Mouse (Mus musculus): Measurements from ENCODE around the gene Shisa3. TPM values are rescaled to one million over a fixed set of nuclear protein-coding genes. Genes with fewer than 3 reads are reported as not detected.

Gene Shisa3
- polyA plus RNA-seq, 1 experiment from 2014 or later = 119 TPM

- H3K4me1 ChIP-seq = peaks cover 4% of the 10 kb centered on the region; the same call in 1 of the 2 replicates
- no peaks in the 10 kb centered on the region for H3K9me3 ChIP-seq (replicated peaks)
- peaks cover 3% of the 10 kb centered on the region; the same call in 1 of the 2 replicates for H3K36me3 ChIP-seq
- ATAC-seq (replicated peaks; ENCODE audit: low FRiP score) = no peak
- H3K27me3 ChIP-seq = no peaks in the 10 kb centered on the region
- peak overlapping the region; percentile 27; the same call in 1 of the 2 replicates for H3K27ac ChIP-seq
- 62% methylated on average over 14 of the region's 14 CpGs for WGBS
- no peak overlapping the region for H3K4me3 ChIP-seq (replicated peaks)
- H3K4me2 ChIP-seq = no peak overlapping the region
- no peak overlapping the region for H3K9ac ChIP-seq
Measured at GRCm38 (mm10) chr5:67655696-67656519, 48.2 kb downstream of the Shisa3 start.

- Histone ChIP-seq H3K27me3 (no peaks in the 10 kb centered on the region), H3K4me2 (no peak overlapping the region), H3K4me1 (peaks cover 4% of the 10 kb centered on the region; the same call in 1 of the 2 replicates), H3K9me3 (replicated peaks) (no peaks in the 10 kb centered on the region), H3K27ac (no peak overlapping the region), H3K4me3 (replicated peaks) (no peak overlapping the region), H3K9ac (no peak overlapping the region), H3K36me3 (peaks cover 3% of the 10 kb centered on the region; the same call in 1 of the 2 replicates)
- WGBS = 52% methylated on average over 13 of the region's 13 CpGs
- no peak for ATAC-seq (replicated peaks; ENCODE audit: low FRiP score)
Measured at GRCm38 (mm10) chr5:67656821-67657259, 49.2 kb downstream of the Shisa3 start.

- Histone ChIP-seq H3K4me2 (no peak overlapping the region), H3K27ac (no peak overlapping the region), H3K9me3 (replicated peaks) (no peaks in the 10 kb centered on the region), H3K9ac (no peak overlapping the region), H3K4me1 (peaks cover 11% of the 10 kb centered on the region; the same call in 1 of the 2 replicates), H3K27me3 (no peaks in the 10 kb centered on the region), H3K4me3 (replicated peaks) (no peak overlapping the region), H3K36me3 (no peaks in the 10 kb centered on the region)
- ATAC-seq (replicated peaks; ENCODE audit: low FRiP score) = no peak
- 95% methylated on average over 9 of the region's 9 CpGs for WGBS
Measured at GRCm38 (mm10) chr5:67659864-67660263, 52.2 kb downstream of the Shisa3 start.

- Histone ChIP-seq H3K9ac (no peak overlapping the region), H3K27me3 (no peaks in the 10 kb centered on the region), H3K4me3 (replicated peaks) (no peak overlapping the region), H3K4me1 (peaks cover 7% of the 10 kb centered on the region; the same call in 1 of the 2 replicates), H3K27ac (peak overlapping the region; percentile 48), H3K9me3 (replicated peaks) (no peaks in the 10 kb centered on the region), H3K4me2 (no peak overlapping the region), H3K36me3 (peaks cover 9% of the 10 kb centered on the region; the same call in 1 of the 2 replicates)
- ATAC-seq (replicated peaks; ENCODE audit: low FRiP score) = no peak
- WGBS = 38% methylated on average over 6 of the region's 6 CpGs
Measured at GRCm38 (mm10) chr5:67662715-67663114, 55.0 kb downstream of the Shisa3 start.

GRCm38 (mm10) chr5:67669436-67669896 is 61.8 kb downstream of the Shisa3 start:
- WGBS = 52% methylated on average over 13 of the region's 13 CpGs
- peaks cover 9% of the 10 kb centered on the region; the same call in 1 of the 2 replicates for H3K36me3 ChIP-seq
- no peak overlapping the region for H3K4me3 ChIP-seq (replicated peaks)
- H3K4me2 ChIP-seq = peak overlapping the region; percentile 23; the same call in 1 of the 2 replicates
- H3K27ac ChIP-seq = peak overlapping the region; percentile 51
- H3K9me3 ChIP-seq (replicated peaks) = no peaks in the 10 kb centered on the region
- no peak overlapping the region for H3K9ac ChIP-seq
- H3K4me1 ChIP-seq = peaks cover 10% of the 10 kb centered on the region; the same call in 1 of the 2 replicates
- no peaks in the 10 kb centered on the region for H3K27me3 ChIP-seq
- ATAC-seq (replicated peaks; ENCODE audit: low FRiP score) = no peak

GRCm38 (mm10) chr5:67670158-67670557 is 62.5 kb downstream of the Shisa3 start:
- Histone ChIP-seq H3K9ac (no peak overlapping the region), H3K4me3 (replicated peaks) (no peak overlapping the region), H3K4me1 (peaks cover 10% of the 10 kb centered on the region; the same call in 1 of the 2 replicates), H3K36me3 (peaks cover 7% of the 10 kb centered on the region; the same call in 1 of the 2 replicates), H3K27ac (no peak overlapping the region), H3K4me2 (no peak overlapping the region), H3K27me3 (no peaks in the 10 kb centered on the region), H3K9me3 (replicated peaks) (no peaks in the 10 kb centered on the region)
- no peak for ATAC-seq (replicated peaks; ENCODE audit: low FRiP score)
- 69% methylated on average over 6 of the region's 6 CpGs for WGBS

- ATAC-seq (replicated peaks; ENCODE audit: low FRiP score) = no peak
- Histone ChIP-seq H3K4me3 (replicated peaks) (no peak overlapping the region), H3K27ac (no peak overlapping the region), H3K4me2 (no peak overlapping the region), H3K9me3 (replicated peaks) (no peaks in the 10 kb centered on the region), H3K36me3 (peaks cover 5% of the 10 kb centered on the region; the same call in 1 of the 2 replicates), H3K4me1 (peaks cover 12% of the 10 kb centered on the region), H3K9ac (no peak overlapping the region), H3K27me3 (no peaks in the 10 kb centered on the region)
- WGBS = 80% methylated on average over 4 of the region's 4 CpGs
Measured at GRCm38 (mm10) chr5:67673008-67673407, 65.3 kb downstream of the Shisa3 start.

Small RNAs within 50 kb of the gene (microRNA-seq; reads per million reads assigned to microRNA genes)
- not detected for gene Gm23617

Other genes starting within 250 kb of the Shisa3 start
- 6.6 and 7.2 TPM in 2 replicates for gene Bend4, start 179.6 kb upstream of the Shisa3 start, polyA plus RNA-seq (2015; fragmentation: Nextera tagmentation; extraction: Ambion mirVana)
- gene Atp8a1, start 239.6 kb downstream of the Shisa3 start, polyA plus RNA-seq (2015; fragmentation: Nextera tagmentation; extraction: Ambion mirVana) = 11.5 and 12.3 TPM in 2 replicates

Data from kidney, embryonic 15.5 days (tissue).